Mouse (Mus musculus): ENCODE measurements around the gene Gga1.

Gene Gga1

GRCm38 (mm10) chr15:78937963-78938362, 61.0 kb downstream of the Gga1 start:
- peak; percentile 87 for DNase-seq (ENCODE audit: low spot score)

DNA sequence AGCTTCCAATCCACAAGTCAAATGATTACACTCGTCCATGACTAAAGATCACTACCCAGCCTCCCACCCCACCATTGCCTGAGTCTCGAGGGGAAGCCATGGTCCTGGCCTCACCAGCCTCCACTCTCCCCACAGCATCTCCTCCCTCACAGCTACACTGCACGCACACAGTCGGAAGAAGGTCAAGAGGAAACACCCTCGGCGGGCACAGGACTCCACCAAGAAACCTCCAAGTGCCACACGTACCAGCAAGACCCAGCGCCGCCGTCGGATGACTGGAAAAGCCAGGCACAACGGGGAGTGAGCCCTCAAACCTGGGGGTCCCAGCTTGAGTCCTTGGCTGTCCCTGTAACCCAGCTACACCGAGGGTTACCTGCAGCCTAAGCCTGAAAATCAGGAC, 63.3 kb downstream of the Gga1 start:
- DNase-seq (ENCODE audit: low spot score), result no peak

DNA sequence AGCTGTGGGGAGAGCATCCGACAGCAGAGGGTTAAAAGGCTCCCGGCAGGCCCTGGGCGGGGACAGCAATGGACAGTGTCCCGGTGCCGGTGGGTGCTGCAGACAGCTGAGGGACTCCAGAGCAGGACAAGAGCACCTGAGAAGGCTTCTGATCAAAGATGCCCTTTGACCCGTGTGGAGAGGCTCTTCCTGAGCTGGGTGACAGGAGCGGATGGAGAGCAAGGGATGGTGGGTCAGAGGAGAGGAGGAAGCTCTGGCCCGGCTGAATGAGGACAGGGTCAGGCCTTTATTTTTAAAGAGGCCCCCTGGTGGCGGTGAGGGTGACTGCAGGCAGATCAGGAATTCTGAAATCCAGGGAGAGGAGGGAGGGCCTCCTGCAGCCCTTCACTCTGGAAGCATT, 65.7 kb downstream of the Gga1 start:
- peak; percentile 92 for DNase-seq (ENCODE audit: low spot score)
